ENCODE assay signal across 16 mouse cellular contexts in genomic region chr6:118795716-118796115, GRCm38 (mm10).
DNase-seq lines count a peak whose midpoint lies in the region; ATAC-seq lines count a peak whose summit lies in the region.
"Had no signal": no experiment of that assay in that cellular context is flagged by ENCODE, and none has a peak within 500 bp of the region (broad histone marks: within the 10 kb centered on the region; RNA-seq: fewer than 3 reads in every experiment).

No protein-coding gene starts in this region.

- no peak overlapping the region for H3K9ac ChIP-seq in heart, embryonic 16.5 days (ENCODE audit: low read length)
- no peak overlapping the region for H3K9ac ChIP-seq in midbrain, embryonic 14.5 days (replicated peaks; ENCODE audit: low read length)
- H3K9ac ChIP-seq: embryonic facial prominence, embryonic 13.5 days; limb, embryonic 15.5 days had no signal

- no peak for ATAC-seq in heart, embryonic 16.5 days (replicated peaks; ENCODE audit: extremely low read depth, insufficient read depth, low FRiP score)
- ATAC-seq in midbrain, embryonic 14.5 days (ENCODE audit: low FRiP score, low TSS enrichment): no peak

- peak; percentile 47 for DNase-seq in adrenal gland, adult 2 months
- no peak for DNase-seq in adrenal gland, postnatal 4 days (ENCODE audit: low spot score in 2 of 2)
- no peak for DNase-seq in heart, postnatal 4 days
- peak; percentile 27 for DNase-seq in adrenal gland, postnatal 10 days
- DNase-seq in midbrain, embryonic 14.5 days: no peak
- no peak for DNase-seq in cerebellum, adult 18-20 months
- DNase-seq in kidney, adult 18-20 months: no peak
- DNase-seq: cerebellum, adult 8-10 months; gastrocnemius, postnatal 14 days; kidney, postnatal 4 days; layer of hippocampus, postnatal 36 days; lung, postnatal 10 days; thymus, adult 18-20 months had no signal

- H3K36me3 ChIP-seq in heart, embryonic 16.5 days (ENCODE audit: control insufficient read depth, insufficient read depth): no peaks in the 10 kb centered on the region
- H3K36me3 ChIP-seq in midbrain, embryonic 14.5 days (ENCODE audit: control insufficient read depth, insufficient read depth, low read length): no peaks in the 10 kb centered on the region
- H3K36me3 ChIP-seq: embryonic facial prominence, embryonic 13.5 days; limb, embryonic 15.5 days had no signal

- no peak overlapping the region for H3K4me2 ChIP-seq in heart, embryonic 16.5 days (ENCODE audit: low read depth, low read length)
- no peak overlapping the region for H3K4me2 ChIP-seq in midbrain, embryonic 14.5 days (ENCODE audit: low read length)
- H3K4me2 ChIP-seq: embryonic facial prominence, embryonic 13.5 days; limb, embryonic 15.5 days had no signal

- peak overlapping the region; percentile 58 for H3K27ac ChIP-seq in heart, embryonic 16.5 days (ENCODE audit: low read length)
- 0 out of 2 replicates have a peak overlapping the region, but pooled peaks have one; percentile 0 for H3K27ac ChIP-seq in midbrain, embryonic 14.5 days (replicated peaks; ENCODE audit: low read depth, low read length)
- H3K27ac ChIP-seq: embryonic facial prominence, embryonic 13.5 days; limb, embryonic 15.5 days had no signal

- H3K9me3 ChIP-seq in heart, embryonic 16.5 days (replicated peaks; ENCODE audit: control insufficient read depth, low read length): no peaks in the 10 kb centered on the region
- H3K9me3 ChIP-seq in midbrain, embryonic 14.5 days (ENCODE audit: control insufficient read depth, low read length): no peaks in the 10 kb centered on the region
- H3K9me3 ChIP-seq: limb, embryonic 15.5 days had no signal

- H3K4me3 ChIP-seq in heart, embryonic 16.5 days (ENCODE audit: low read length): no peak overlapping the region
- no peak overlapping the region for H3K4me3 ChIP-seq in midbrain, embryonic 14.5 days (replicated peaks; ENCODE audit: low read depth, low read length)
- H3K4me3 ChIP-seq: embryonic facial prominence, embryonic 13.5 days; limb, embryonic 15.5 days had no signal

- H3K27me3 ChIP-seq in heart, embryonic 16.5 days (ENCODE audit: control insufficient read depth, insufficient read depth, low read length): no peaks in the 10 kb centered on the region
- no peaks in the 10 kb centered on the region for H3K27me3 ChIP-seq in midbrain, embryonic 14.5 days (ENCODE audit: control insufficient read depth, insufficient read depth, low read length)
- H3K27me3 ChIP-seq: embryonic facial prominence, embryonic 13.5 days; limb, embryonic 15.5 days had no signal

- peaks cover 57% of the 10 kb centered on the region for H3K4me1 ChIP-seq in heart, embryonic 16.5 days (ENCODE audit: control insufficient read depth, insufficient read depth, low read length)
- H3K4me1 ChIP-seq in midbrain, embryonic 14.5 days (ENCODE audit: control insufficient read depth, insufficient read depth, low read length): peaks cover 8% of the 10 kb centered on the region; the same call in 1 of the 2 replicates

Comparison
In these comparisons a context has a peak if more than half of its experiments do, and no peak if none do; other contexts are left out.
1. DNase-seq: peak in adrenal gland, adult 2 months (single experiment) and adrenal gland, postnatal 10 days (single experiment); none in adrenal gland, postnatal 4 days (0 of 2), heart, postnatal 4 days (single experiment), midbrain, embryonic 14.5 days (single experiment), cerebellum, adult 18-20 months (0 of 2) and kidney, adult 18-20 months (single experiment).